Mouse (Mus musculus): ENCODE results near the gene Meis2. TPM values are rescaled to one million over a fixed set of nuclear protein-coding genes. Genes with fewer than 3 reads are reported as not detected.

Meis2 gene
- total RNA-seq, 1 experiment = 12.4 TPM

DNA sequence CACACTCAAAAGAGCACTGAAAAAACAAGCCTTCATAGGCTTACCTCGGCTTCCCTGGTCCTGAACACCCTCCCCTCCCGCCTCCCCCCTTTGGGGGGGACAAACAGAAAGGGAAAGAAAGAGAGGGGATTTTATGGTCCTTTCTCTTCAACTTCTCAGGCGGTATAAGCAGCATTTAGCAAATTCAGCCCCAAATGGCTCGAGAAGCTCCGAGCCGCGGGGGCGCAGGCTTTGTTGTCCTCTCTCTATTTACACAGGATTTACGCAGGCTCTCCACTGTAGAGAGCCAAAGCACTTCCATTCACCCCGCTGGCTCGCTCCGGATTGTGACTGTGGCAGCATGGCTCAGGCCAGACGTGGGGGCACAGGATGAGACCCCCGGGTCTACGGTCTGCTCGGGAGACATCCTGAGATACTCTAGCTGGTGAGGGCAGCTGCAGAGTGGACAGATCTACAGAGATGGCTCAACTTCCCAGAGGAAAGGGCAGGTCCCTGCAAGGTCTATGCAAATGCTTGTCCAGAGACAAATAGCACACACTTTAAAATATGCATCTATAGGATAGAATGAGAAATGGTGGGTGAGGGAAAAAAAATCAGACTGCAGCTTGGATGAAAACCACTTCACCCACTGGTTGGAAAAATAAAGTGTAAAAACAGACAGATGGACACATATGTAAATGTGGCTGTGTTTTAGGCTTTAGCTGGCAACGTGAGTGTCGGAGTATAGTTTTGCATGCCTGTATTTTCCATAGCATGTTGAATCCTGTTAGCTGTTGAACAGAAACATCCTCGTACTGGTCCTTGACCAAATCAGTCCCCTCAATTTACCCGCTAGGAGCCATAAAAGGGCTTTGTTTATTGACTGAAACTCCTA lies 56.3 kb downstream of the Meis2 start:
- Histone ChIP-seq H3K4me1 (ENCODE audit: control insufficient read depth in 2 of 2, insufficient read depth in 2 of 2, low read length in 2 of 2, poor library complexity in 1 of 2) (no peaks in the 10 kb centered on the region; a peak in 1 of 4 replicates), H3K4me3 (ENCODE audit: insufficient read depth in 1 of 2, low read depth in 1 of 2, low read length in 2 of 2, poor library complexity in 1 of 2, severe bottlenecking in 1 of 2) (peak overlapping the region in 1 of 2 experiments; percentile 42; a peak in 1 of 4 replicates), H3K9me3 (ENCODE audit: control insufficient read depth, insufficient read depth, low read depth, low read length) (no peaks in the 10 kb centered on the region), H3K9ac (ENCODE audit: insufficient read depth, low read depth, low read length, poor library complexity, severe bottlenecking) (no peak overlapping the region), H3K36me3 (ENCODE audit: control insufficient read depth, insufficient read depth, low read length, poor library complexity, severe bottlenecking) (no peaks in the 10 kb centered on the region), H3K27ac (ENCODE audit: insufficient read depth, low read depth, low read length, poor library complexity, severe bottlenecking) (no peak overlapping the region)
- in situ Hi-C loops (cut with MboI; ENCODE audit: low sequenced_read_pairs in 2 of 2, unreplicated experiment in 2 of 2) = no loop called here
- TF ChIP-seq ZNF384 (IDR thresholded peaks at IDR 0.05; ENCODE audit: low read depth, low read length) (no peak), HCFC1 (IDR thresholded peaks at IDR 0.05; ENCODE audit: borderline replicate concordance, insufficient read depth, low read length) (no peak), MAFK (IDR thresholded peaks at IDR 0.05; ENCODE audit: insufficient read depth, low read depth, low read length) (no peak), CHD2 (IDR thresholded peaks at IDR 0.05; ENCODE audit: low read depth, low read length) (no peak), ZC3H11A (IDR thresholded peaks at IDR 0.05; ENCODE audit: borderline replicate concordance, low read depth, low read length) (no peak)
- no peak for DNase-seq (ENCODE audit: low read depth, low spot score)

DNA sequence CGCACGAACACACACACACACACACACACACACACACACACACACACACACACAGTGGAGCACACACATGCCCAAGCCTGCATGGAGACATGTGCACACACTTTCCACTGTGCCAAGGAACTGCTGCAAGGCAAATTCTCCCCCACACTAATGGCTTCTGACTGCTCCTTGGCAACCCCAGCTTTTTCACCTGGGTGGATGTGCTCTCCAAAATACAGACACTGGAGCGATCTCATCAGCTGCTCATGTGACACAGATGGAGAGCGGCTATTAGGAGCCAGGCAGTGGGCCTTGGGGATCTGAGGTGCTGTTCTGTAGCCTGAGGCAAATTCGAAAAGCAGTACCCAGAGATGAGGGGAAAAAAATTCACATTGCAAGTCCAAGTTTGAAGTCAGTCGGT lies 63.3 kb downstream of the Meis2 start:
- in situ Hi-C loops (cut with MboI; ENCODE audit: low sequenced_read_pairs in 2 of 2, unreplicated experiment in 2 of 2) = no loop called here
- H3K4me3 ChIP-seq (ENCODE audit: insufficient read depth in 1 of 2, low read depth in 1 of 2, low read length in 2 of 2, poor library complexity in 1 of 2, severe bottlenecking in 1 of 2) = no peak overlapping the region
- no peaks in the 10 kb centered on the region for H3K9me3 ChIP-seq (ENCODE audit: control insufficient read depth, insufficient read depth, low read depth, low read length)
- H3K4me1 ChIP-seq (ENCODE audit: control insufficient read depth in 2 of 2, insufficient read depth in 2 of 2, low read length in 2 of 2, poor library complexity in 1 of 2) = no peaks in the 10 kb centered on the region
- H3K36me3 ChIP-seq (ENCODE audit: control insufficient read depth, insufficient read depth, low read length, poor library complexity, severe bottlenecking) = no peaks in the 10 kb centered on the region
- H3K27ac ChIP-seq (ENCODE audit: insufficient read depth, low read depth, low read length, poor library complexity, severe bottlenecking) = no peak overlapping the region
- TF ChIP-seq ZC3H11A (IDR thresholded peaks at IDR 0.05; ENCODE audit: borderline replicate concordance, low read depth, low read length) = no peak
- no peak for TF ChIP-seq CHD2 (IDR thresholded peaks at IDR 0.05; ENCODE audit: low read depth, low read length)
- no peak for TF ChIP-seq HCFC1 (IDR thresholded peaks at IDR 0.05; ENCODE audit: borderline replicate concordance, insufficient read depth, low read length)
- TF ChIP-seq ZNF384 (IDR thresholded peaks at IDR 0.05; ENCODE audit: low read depth, low read length) = no peak
- no peak for TF ChIP-seq MAFK (IDR thresholded peaks at IDR 0.05; ENCODE audit: insufficient read depth, low read depth, low read length)
- H3K9ac ChIP-seq (ENCODE audit: insufficient read depth, low read depth, low read length, poor library complexity, severe bottlenecking) = no peak overlapping the region
- DNase-seq (ENCODE audit: low read depth, low spot score) = no peak

DNA sequence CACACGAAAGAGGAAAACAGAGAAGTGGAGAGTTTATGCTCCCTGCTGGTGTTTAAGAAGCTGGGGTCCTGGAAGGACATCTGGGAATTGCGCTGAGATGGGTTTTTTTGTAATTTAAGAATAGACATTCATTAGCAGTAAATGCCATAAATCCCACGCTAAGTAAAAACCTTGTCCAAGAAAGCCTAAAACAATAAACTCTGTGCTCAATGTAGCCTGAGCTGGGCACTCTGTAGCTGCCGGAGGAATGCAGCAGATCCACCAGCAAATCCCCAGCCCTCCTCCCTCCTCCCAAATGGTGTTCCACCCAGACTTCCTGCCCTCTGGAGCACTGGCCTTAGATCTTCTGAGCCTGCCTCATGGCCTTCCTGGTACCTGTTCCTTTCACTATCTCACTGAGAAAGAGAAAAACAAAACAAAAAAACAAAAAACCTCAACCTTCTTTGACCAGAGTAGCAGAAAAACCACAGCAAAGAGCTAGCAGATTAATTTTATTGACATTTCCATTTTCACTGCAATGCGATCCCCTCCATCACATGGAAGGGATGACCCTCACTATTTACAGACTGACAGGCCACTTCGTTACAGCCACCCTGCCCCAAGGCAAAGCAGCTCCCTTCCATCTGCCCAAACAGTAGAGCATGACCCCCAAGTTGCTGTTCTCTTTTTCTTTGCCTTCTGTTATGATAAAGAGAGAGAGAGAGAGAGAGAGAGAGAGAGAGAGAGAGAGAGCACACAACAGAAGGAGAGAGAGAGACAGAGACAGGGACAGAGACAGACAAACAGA lies 64.1 kb downstream of the Meis2 start:
- Histone ChIP-seq H3K4me3 (ENCODE audit: insufficient read depth in 1 of 2, low read depth in 1 of 2, low read length in 2 of 2, poor library complexity in 1 of 2, severe bottlenecking in 1 of 2) (no peak overlapping the region), H3K9me3 (ENCODE audit: control insufficient read depth, insufficient read depth, low read depth, low read length) (no peaks in the 10 kb centered on the region), H3K9ac (ENCODE audit: insufficient read depth, low read depth, low read length, poor library complexity, severe bottlenecking) (no peak overlapping the region), H3K36me3 (ENCODE audit: control insufficient read depth, insufficient read depth, low read length, poor library complexity, severe bottlenecking) (no peaks in the 10 kb centered on the region), H3K4me1 (ENCODE audit: control insufficient read depth in 2 of 2, insufficient read depth in 2 of 2, low read length in 2 of 2, poor library complexity in 1 of 2) (no peaks in the 10 kb centered on the region), H3K27ac (ENCODE audit: insufficient read depth, low read depth, low read length, poor library complexity, severe bottlenecking) (no peak overlapping the region)
- no peak for DNase-seq (ENCODE audit: low read depth, low spot score)
- TF ChIP-seq ZC3H11A (IDR thresholded peaks at IDR 0.05; ENCODE audit: borderline replicate concordance, low read depth, low read length) (no peak), HCFC1 (IDR thresholded peaks at IDR 0.05; ENCODE audit: borderline replicate concordance, insufficient read depth, low read length) (no peak), MAFK (IDR thresholded peaks at IDR 0.05; ENCODE audit: insufficient read depth, low read depth, low read length) (no peak), ZNF384 (IDR thresholded peaks at IDR 0.05; ENCODE audit: low read depth, low read length) (no peak)
- in situ Hi-C loops (cut with MboI; ENCODE audit: low sequenced_read_pairs in 2 of 2, unreplicated experiment in 2 of 2) = no loop called here

DNA sequence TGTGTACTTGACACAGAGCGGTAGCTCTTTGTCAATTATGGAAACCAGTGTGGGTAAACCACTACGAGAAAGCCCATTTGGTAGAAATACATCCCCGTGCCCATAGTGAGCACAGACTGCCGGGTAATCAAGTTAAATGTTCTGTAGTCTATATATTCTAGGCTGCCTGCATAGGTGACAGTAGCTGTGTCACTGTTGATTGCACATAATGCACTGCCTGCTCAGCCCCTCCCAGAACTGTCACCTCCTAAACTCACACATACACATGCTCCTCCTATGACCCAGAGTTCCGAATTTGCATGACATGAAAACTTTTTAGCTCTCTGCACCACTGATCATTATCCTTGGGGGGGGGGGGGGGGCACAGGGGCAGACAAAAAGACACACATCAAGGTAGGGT lies 65.1 kb downstream of the Meis2 start:
- in situ Hi-C loops (cut with MboI; ENCODE audit: low sequenced_read_pairs in 2 of 2, unreplicated experiment in 2 of 2) = no loop called here
- DNase-seq (ENCODE audit: low read depth, low spot score) = no peak
- H3K4me3 ChIP-seq (ENCODE audit: insufficient read depth in 1 of 2, low read depth in 1 of 2, low read length in 2 of 2, poor library complexity in 1 of 2, severe bottlenecking in 1 of 2) = no peak overlapping the region
- H3K4me1 ChIP-seq (ENCODE audit: control insufficient read depth in 2 of 2, insufficient read depth in 2 of 2, low read length in 2 of 2, poor library complexity in 1 of 2) = no peaks in the 10 kb centered on the region
- H3K9ac ChIP-seq (ENCODE audit: insufficient read depth, low read depth, low read length, poor library complexity, severe bottlenecking) = no peak overlapping the region
- H3K9me3 ChIP-seq (ENCODE audit: control insufficient read depth, insufficient read depth, low read depth, low read length) = no peaks in the 10 kb centered on the region
- no peaks in the 10 kb centered on the region for H3K36me3 ChIP-seq (ENCODE audit: control insufficient read depth, insufficient read depth, low read length, poor library complexity, severe bottlenecking)
- no peak overlapping the region for H3K27ac ChIP-seq (ENCODE audit: insufficient read depth, low read depth, low read length, poor library complexity, severe bottlenecking)
- TF ChIP-seq ZC3H11A (IDR thresholded peaks at IDR 0.05; ENCODE audit: borderline replicate concordance, low read depth, low read length) (no peak), ZNF384 (IDR thresholded peaks at IDR 0.05; ENCODE audit: low read depth, low read length) (no peak), CHD2 (IDR thresholded peaks at IDR 0.05; ENCODE audit: low read depth, low read length) (no peak), HCFC1 (IDR thresholded peaks at IDR 0.05; ENCODE audit: borderline replicate concordance, insufficient read depth, low read length) (no peak), MAFK (IDR thresholded peaks at IDR 0.05; ENCODE audit: insufficient read depth, low read depth, low read length) (no peak)

Data from ES-E14 (cell line).